Mouse (Mus musculus) small intestine, adult 10 weeks (tissue): ENCODE data around the gene Prf1. TPM values are rescaled to one million over a fixed set of nuclear protein-coding genes. Genes with fewer than 3 reads are reported as not detected.

Source experiments
- polyA plus RNA-seq: library from polyadenylated mRNA; stranded (reverse); fragments of 350-450 nt; fragmentation: Illumina TruSeq; extraction: RNeasy Lipid Tissue Mini Kit (QIAGEN cat#74804); gene quantifications from one replicate; pipeline ENCODE4 v1.2.3, GENCODE M21; 2014; ENCODE audit warnings: low replicate concordance

Gene Prf1
- polyA plus RNA-seq = 0.37 TPM

DNA sequence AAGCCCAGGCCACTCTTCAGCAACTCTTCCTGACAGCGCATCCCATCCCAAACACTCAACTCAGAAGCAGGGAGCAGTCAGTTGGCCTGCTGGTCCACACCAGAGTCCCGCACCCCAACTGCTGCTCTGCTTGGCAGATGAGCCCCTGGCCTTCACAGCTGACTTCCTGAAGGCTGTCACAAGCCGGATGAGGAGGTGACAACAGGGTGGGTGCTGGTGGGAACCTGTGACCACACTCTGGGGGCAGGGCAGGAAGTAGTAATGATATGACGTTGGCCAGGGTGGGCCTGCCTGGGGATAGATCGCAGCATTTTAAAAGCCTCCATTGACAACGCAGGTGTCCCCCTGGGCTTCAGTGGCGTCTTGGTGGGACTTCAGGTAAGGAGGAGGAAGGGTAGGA is at the start of gene Prf1:
Gene Prf1, plus strand, starts transcription at position 357 of the 400 bp plus-strand sequence.

GRCm38 (mm10) chr10:61273081-61273843 is 24.4 kb upstream of the Prf1 start, which contains the start of gene Adamts14:
Gene Adamts14, minus strand, starts transcription at chr10:61273438.

Other genes starting within 250 kb of the Prf1 start
- gene Pcbd1, start 208.5 kb upstream of the Prf1 start, polyA plus RNA-seq = 90.9 TPM
- 218 TPM for gene Sgpl1, start 150.1 kb upstream of the Prf1 start, polyA plus RNA-seq
- not detected for gene Tbata, start 125.9 kb upstream of the Prf1 start, polyA plus RNA-seq
- not detected for gene Adamts14, start 24.4 kb upstream of the Prf1 start, polyA plus RNA-seq
- gene Pald1, start 85.7 kb downstream of the Prf1 start, polyA plus RNA-seq = 0.11 TPM
- gene Nodal, start 120.1 kb downstream of the Prf1 start, polyA plus RNA-seq = not detected
- 21.3 TPM for gene Eif4ebp2, start 154.8 kb downstream of the Prf1 start, polyA plus RNA-seq
- gene Lrrc20, start 178.0 kb downstream of the Prf1 start, polyA plus RNA-seq = 2.0 TPM